Mouse (Mus musculus) G1E-ER4 (cell line): ENCODE measurements around the gene Lrtm2. TPM values are rescaled to one million over a fixed set of nuclear protein-coding genes. Genes with fewer than 3 reads are reported as not detected.

Experiments
- GATA1 ChIP-seq: IDR thresholded peaks from one replicate; pipeline ENCODE4 v1.8.0; 2012; ENCODE audit warnings: low read length, inconsistent platforms
- polyA plus RNA-seq: library from polyadenylated mRNA; stranded (reverse); fragments of >175 nt; gene quantifications from 2 replicates; pipeline ENCODE4 v1.2.3, GENCODE M21; 2012

The Lrtm2 gene
- not detected in 2 replicates for polyA plus RNA-seq

GRCm38 (mm10) chr6:119330506-119330905 is at the start of gene Lrtm2:
Lrtm2 (minus strand) TSS chr6:119330766.
- no peak for TF ChIP-seq GATA1

GRCm38 (mm10) chr6:119378631-119379030 is 48.1 kb upstream of the Lrtm2 start:
- no peak for TF ChIP-seq GATA1

- TF ChIP-seq GATA1: peak; percentile 86
These were observed 47.0 kb upstream of the Lrtm2 start for GRCm38 (mm10) chr6:119377613-119378012.

GRCm38 (mm10) chr6:119375035-119375434 is 44.5 kb upstream of the Lrtm2 start:
- TF ChIP-seq GATA1: no peak

GRCm38 (mm10) chr6:119373000-119373705 is 42.6 kb upstream of the Lrtm2 start:
- no peak for TF ChIP-seq GATA1

GRCm38 (mm10) chr6:119372237-119372636 is 41.7 kb upstream of the Lrtm2 start:
- no peak for TF ChIP-seq GATA1

GRCm38 (mm10) chr6:119371624-119372023 is 41.1 kb upstream of the Lrtm2 start:
- no peak for TF ChIP-seq GATA1

GRCm38 (mm10) chr6:119367382-119367781 is 36.8 kb upstream of the Lrtm2 start:
- TF ChIP-seq GATA1: no peak

- no peak for TF ChIP-seq GATA1
These were observed 33.0 kb upstream of the Lrtm2 start for GRCm38 (mm10) chr6:119363593-119363992.

GRCm38 (mm10) chr6:119360925-119361702 is 30.5 kb upstream of the Lrtm2 start:
- peak; percentile 86 for TF ChIP-seq GATA1

GRCm38 (mm10) chr6:119358020-119358571 is 27.5 kb upstream of the Lrtm2 start:
- TF ChIP-seq GATA1: no peak

GRCm38 (mm10) chr6:119352501-119352900 is 21.9 kb upstream of the Lrtm2 start:
- TF ChIP-seq GATA1: no peak

GRCm38 (mm10) chr6:119351656-119352055 is 21.1 kb upstream of the Lrtm2 start:
- TF ChIP-seq GATA1: no peak

- no peak for TF ChIP-seq GATA1
These were observed 20.2 kb upstream of the Lrtm2 start for GRCm38 (mm10) chr6:119350703-119351198.

GRCm38 (mm10) chr6:119348234-119348633 is 17.7 kb upstream of the Lrtm2 start:
- TF ChIP-seq GATA1: no peak

GRCm38 (mm10) chr6:119347813-119348212 is 17.2 kb upstream of the Lrtm2 start:
- TF ChIP-seq GATA1: no peak
